Mouse (Mus musculus): ENCODE measurements around the gene Tbkbp1. TPM values are rescaled to one million over a fixed set of nuclear protein-coding genes. Genes with fewer than 3 reads are reported as not detected.

Tbkbp1 gene
- total RNA-seq, 2 experiments from 2014 or later, result 52.7 to 56.8 TPM

GRCm38 (mm10) chr11:97142159-97142608, 9.1 kb downstream of the Tbkbp1 start:
- no peak overlapping the region for H3K27ac ChIP-seq
- TF ChIP-seq CTCF (IDR thresholded peaks at IDR 0.05), result no peak
- no peak overlapping the region for H3K4me3 ChIP-seq
- intact Hi-C loops (cut with DNase I), result no loop called here
- DNase-seq (ENCODE audit: extremely low spot score in 1 of 2, low spot score in 2 of 2), result no peak

DNA sequence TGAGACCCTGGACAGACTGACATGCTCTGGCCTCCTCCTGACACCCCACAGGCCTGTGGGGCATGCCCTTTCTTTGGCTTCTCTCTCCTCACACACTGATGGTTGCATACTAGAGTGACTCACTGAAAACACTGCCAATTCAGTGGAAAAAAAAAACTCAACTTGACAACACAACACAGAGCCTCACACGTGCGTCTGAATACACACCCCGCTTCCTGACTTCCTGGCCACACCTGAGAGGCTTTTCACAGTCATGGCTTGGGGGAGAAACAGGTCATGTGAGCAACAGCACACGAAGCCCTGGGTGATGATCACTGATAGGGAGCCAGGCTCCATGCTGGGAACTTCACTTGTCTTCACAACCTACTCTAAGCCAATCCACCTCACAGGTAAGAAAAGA, 10.5 kb downstream of the Tbkbp1 start:
- DNase-seq (ENCODE audit: extremely low spot score in 1 of 2, low spot score in 2 of 2), result no peak
- no peak overlapping the region for H3K4me3 ChIP-seq
- no peak for TF ChIP-seq CTCF (IDR thresholded peaks at IDR 0.05)
- H3K27ac ChIP-seq, result no peak overlapping the region
- intact Hi-C loops (cut with DNase I), result no loop called here

DNA sequence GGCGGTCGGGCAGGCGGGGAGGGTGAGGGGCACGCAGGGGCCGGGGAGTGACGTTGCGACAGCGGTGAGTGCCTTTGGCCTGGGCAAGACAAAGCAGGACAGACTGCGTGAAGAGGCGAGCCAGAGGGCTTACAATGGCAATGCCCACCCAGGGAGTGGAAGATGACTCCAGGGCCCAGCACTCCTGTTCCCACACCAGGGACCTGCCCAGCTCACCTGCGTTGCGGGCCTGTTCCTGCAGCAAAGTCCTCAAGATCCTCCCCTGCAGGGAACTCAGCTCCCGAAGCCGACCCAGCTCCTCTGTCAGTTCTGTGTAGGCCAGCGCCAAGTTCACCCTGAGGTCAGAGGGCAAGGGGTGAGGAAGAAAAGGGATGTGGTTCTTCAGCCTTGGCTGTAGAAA, 12.0 kb downstream of the Tbkbp1 start:
- H3K27ac ChIP-seq, result no peak overlapping the region; the same call in 1 of the 2 replicates
- intact Hi-C loops (cut with DNase I), result no loop called here
- TF ChIP-seq CTCF (IDR thresholded peaks at IDR 0.05), result no peak
- DNase-seq (ENCODE audit: extremely low spot score in 1 of 2, low spot score in 2 of 2), result no peak
- H3K4me3 ChIP-seq, result peak overlapping the region; percentile 42

- intact Hi-C loops (cut with DNase I), result no loop called here
- Histone ChIP-seq H3K4me3 (peak overlapping the region; percentile 42), H3K27ac (peak overlapping the region; percentile 67)
- DNase-seq (ENCODE audit: extremely low spot score in 1 of 2, low spot score in 2 of 2), result peak; percentile 45 to 65
- TF ChIP-seq CTCF (IDR thresholded peaks at IDR 0.05), result no peak
Measured at GRCm38 (mm10) chr11:97138554-97139226, 12.6 kb downstream of the Tbkbp1 start.

DNA sequence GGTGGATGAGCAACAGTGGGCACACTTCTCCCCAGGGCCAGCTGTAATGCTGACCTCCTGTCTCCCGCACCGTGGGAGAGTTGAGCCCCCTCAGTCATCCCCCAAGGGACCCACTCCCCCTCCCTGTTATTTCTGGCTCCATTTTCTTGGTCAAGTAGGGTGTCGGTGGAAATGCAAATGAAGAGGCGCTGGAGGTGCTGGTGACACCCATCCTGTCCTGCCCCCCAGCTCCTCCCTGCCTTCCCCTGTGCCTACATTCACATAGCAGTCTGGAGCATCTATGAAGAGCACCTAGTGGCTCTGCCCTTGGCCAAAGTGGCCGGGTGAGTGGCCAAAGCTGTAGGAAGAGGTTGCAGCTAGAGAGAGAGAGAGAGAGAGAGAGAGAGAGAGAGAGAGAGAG, 18.0 kb downstream of the Tbkbp1 start:
- intact Hi-C loops (cut with DNase I), result no loop called here
- no peak for DNase-seq (ENCODE audit: extremely low spot score in 1 of 2, low spot score in 2 of 2)
- no peak overlapping the region for H3K27ac ChIP-seq
- no peak overlapping the region for H3K4me3 ChIP-seq
- no peak for TF ChIP-seq CTCF (IDR thresholded peaks at IDR 0.05)

GRCm38 (mm10) chr11:97132185-97132584, 19.1 kb downstream of the Tbkbp1 start:
- no peak for DNase-seq (ENCODE audit: extremely low spot score in 1 of 2, low spot score in 2 of 2)

DNA sequence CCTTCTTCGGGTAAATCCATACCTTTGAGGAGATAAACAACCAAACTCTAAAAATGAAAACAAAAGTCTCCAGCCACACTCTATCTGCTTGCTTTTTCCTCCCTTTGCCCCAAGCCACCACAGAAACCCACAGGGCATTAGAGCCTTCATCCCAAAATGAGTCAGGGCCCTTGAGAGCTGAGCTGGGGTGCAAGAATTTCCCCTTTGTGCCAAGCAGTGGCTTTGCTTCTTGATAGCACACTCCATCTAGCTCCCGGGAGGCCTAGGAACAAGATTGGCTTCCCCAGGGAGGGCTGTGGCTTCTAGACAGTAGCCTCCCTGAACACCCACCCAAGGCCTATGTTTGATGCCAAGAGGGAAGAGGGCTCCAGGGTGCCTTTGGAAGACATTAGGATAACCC, 19.6 kb downstream of the Tbkbp1 start:
- no peak for TF ChIP-seq CTCF (IDR thresholded peaks at IDR 0.05)
- DNase-seq (ENCODE audit: extremely low spot score in 1 of 2, low spot score in 2 of 2), result no peak
- intact Hi-C loops (cut with DNase I), result no loop called here
- Histone ChIP-seq H3K4me3 (no peak overlapping the region), H3K27ac (no peak overlapping the region)

More at GRCm38 (mm10) chr11:97132185-97132584, 19.1 kb downstream of the Tbkbp1 start:
- intact Hi-C loops (cut with DNase I), result no loop called here
- no peak for TF ChIP-seq CTCF (IDR thresholded peaks at IDR 0.05)
- no peak overlapping the region for H3K27ac ChIP-seq
- no peak overlapping the region for H3K4me3 ChIP-seq

DNA sequence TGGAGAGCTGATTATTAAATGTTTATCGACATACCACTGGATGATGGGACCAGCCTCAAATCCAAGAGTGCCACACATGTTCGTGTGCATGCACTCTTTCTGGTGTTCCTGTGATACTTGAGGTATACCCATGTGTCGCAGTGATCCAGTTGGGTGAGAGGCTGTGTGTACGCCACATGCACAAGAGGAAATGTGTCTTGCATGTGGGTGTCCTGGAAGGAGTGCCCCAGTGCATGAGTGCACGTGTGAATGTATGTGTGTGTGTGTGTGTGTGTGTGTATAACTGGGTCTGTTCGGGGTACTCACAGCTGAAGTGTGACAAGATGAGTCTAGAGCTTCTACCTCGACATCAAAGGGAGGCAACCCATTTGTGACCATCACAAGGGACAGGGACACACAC, 21.0 kb downstream of the Tbkbp1 start:
- TF ChIP-seq CTCF (IDR thresholded peaks at IDR 0.05), result no peak
- intact Hi-C loops (cut with DNase I), result no loop called here
- no peak overlapping the region for H3K4me3 ChIP-seq
- H3K27ac ChIP-seq, result no peak overlapping the region
- no peak for DNase-seq (ENCODE audit: extremely low spot score in 1 of 2, low spot score in 2 of 2)

GRCm38 (mm10) chr11:97128956-97129355, 22.3 kb downstream of the Tbkbp1 start:
- TF ChIP-seq CTCF (IDR thresholded peaks at IDR 0.05), result no peak
- no peak overlapping the region for H3K4me3 ChIP-seq
- H3K27ac ChIP-seq, result no peak overlapping the region
- DNase-seq (ENCODE audit: extremely low spot score in 1 of 2, low spot score in 2 of 2), result no peak
- intact Hi-C loops (cut with DNase I), result no loop called here

DNA sequence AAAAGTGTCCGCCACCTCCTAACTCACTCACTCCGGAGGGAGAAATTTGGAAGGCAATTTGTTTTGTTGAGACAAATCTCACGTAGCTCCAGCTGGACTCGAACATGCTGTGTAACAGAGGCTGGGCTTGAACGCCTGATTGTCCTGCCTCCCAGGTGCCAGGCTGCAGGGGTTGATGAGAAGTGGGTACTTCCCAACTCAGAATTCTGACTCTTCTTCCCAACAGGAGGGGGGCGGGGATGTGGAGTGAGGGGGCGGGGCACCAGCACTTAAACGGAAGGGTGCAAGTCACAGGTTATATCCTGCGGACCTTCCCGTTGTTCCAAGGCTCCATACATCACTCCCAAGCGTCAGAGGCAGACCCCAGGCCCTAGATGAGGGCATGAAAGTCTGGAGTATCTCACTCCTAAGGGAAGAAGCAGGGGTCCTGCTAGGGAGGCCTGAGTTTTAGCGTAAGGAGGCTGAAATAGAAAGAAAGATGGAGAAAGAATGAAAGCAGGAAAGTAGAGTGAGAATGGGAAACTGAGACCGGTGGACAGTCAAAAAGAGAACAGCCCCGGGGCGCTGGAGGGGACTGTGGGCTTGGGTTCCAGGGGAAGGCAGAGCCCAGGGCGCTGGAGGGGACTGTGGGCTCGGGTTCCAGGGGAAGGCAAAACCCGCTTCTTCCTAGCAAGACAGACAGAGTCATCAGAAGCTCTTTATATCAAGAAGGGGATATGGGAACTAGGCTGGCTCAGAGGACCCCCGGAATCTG, 23.6 kb downstream of the Tbkbp1 start:
- intact Hi-C loops (cut with DNase I), result no loop called here
- Histone ChIP-seq H3K4me3 (peak overlapping the region; percentile 48), H3K27ac (no peak overlapping the region)
- no peak for TF ChIP-seq CTCF (IDR thresholded peaks at IDR 0.05)
- no peak for DNase-seq (ENCODE audit: extremely low spot score in 1 of 2, low spot score in 2 of 2)

GRCm38 (mm10) chr11:97126645-97127468, 24.4 kb downstream of the Tbkbp1 start:
- H3K4me3 ChIP-seq, result peak overlapping the region; percentile 48
- intact Hi-C loops (cut with DNase I), result no loop called here
- DNase-seq (ENCODE audit: extremely low spot score in 1 of 2, low spot score in 2 of 2), result no peak
- H3K27ac ChIP-seq, result no peak overlapping the region
- no peak for TF ChIP-seq CTCF (IDR thresholded peaks at IDR 0.05)
